Mouse (Mus musculus): ENCODE measurements at regions not wholly inside any gene's neighbourhood (a gene's known extent, or its start where the extent isn't known, plus 50 kb on each side); places are given as distances from the start of the nearest gene placed in this dataset.

DNA sequence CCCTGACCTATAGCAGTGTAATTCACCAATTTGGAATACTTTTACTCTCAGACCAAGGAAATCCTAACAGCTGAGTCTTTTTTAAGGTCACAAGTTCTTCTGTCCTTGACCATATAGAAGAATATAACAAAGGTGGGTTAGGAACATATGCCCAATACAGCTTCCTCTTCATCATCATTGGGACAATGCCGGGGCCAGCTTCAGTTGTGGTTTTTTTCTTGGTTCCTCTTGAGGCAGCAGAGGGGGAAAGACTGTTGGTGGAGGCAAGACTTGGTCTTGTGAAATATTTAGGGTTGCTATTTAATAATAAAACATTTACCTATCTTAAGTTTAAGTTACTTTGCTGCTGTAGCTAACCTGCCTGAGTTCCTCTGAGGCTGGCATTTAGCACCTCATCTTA lies 144.8 kb upstream of the Htr1f start:
- no peak for DNase-seq (ENCODE audit: low read depth, low spot score)

DNA sequence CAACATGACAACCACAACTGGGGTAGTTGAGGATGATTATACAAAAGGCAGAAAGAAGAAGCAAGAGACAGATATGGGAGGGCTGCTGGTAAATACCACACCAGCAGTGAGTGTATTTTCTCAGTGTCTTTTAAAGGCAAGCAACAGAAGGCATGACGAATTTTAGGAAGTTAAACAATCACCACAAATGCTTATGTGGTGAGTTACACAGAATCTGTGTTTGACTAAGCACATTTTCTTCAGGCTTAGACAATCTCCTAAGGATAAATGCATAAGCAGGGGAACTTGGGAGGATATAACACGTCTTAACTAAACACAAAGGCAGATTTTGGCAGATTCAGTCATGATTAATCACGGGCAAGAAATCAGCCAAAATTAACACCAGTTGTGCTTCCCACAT lies 141.8 kb upstream of the Htr1f start:
- DNase-seq (ENCODE audit: low read depth, low spot score) = no peak

DNA sequence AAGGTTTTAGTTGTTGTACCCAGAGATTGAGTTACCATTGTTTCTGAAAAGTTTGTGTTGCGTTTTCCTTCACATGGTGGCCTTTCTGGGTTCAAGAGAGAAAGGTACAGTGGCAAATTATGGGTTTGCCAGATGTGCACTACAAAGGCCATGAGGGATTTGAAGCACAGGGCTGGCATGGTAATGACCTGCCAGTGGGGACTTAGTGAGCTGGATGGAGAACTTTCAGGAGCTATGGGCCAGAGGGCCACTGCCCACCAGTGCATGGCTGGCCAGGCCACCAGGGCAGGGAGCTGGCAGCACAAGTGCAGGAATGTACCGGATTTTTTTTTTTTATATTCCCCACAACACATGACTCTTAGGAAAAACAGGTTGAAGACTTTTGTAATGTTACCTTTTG lies 128.8 kb upstream of the Htr1f start:
- no peak for DNase-seq (ENCODE audit: low read depth, low spot score)

DNA sequence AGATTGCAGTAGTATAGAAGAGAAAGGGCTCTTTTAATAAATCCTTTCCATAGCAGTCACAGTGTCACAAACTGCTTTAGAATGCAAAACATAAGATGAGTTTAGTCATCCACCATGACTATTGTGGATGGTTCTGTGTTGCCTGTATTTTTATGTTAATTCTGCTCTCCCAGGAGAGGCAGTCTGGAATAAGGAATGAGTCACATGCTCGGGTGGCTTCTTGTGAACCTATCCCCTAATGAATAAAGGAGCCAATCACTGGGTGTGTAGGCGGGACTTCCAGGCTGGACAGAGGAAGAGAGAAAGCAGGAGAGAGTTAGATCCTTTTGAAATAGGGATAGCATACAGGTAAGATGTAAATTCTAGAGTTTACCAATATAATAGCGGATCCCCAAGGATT lies 128.3 kb upstream of the Htr1f start:
- peak; percentile 4 for DNase-seq (ENCODE audit: low read depth, low spot score)

GRCm38 (mm10) chr16:65219434-65219833 lies 113.8 kb upstream of the Htr1f start:
- no peak for DNase-seq (ENCODE audit: low read depth, low spot score)

DNA sequence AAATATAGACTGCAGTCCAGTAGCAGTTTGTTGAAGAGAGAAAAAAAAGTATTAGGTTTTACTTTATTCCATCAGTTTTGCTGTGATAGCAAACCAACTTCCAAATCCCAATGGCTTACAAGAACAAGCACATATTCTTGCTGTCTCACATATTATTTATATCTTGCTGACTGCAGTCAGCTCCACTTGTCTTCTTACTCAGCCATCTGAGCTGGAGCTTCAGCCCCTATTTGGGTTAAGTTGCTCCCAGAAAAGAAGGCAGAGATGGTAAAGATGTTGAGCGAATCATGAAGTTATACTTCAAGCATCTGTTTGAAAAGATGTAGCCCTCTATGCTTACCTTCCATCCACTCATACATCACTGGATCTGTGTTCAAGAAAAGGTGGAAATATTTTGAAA lies 106.7 kb upstream of the Htr1f start:
- no peak for DNase-seq (ENCODE audit: low read depth, low spot score)

- no peak for DNase-seq (ENCODE audit: low read depth, low spot score)
Measured at GRCm38 (mm10) chr16:65201329-65201728, 95.7 kb upstream of the Htr1f start.

DNA sequence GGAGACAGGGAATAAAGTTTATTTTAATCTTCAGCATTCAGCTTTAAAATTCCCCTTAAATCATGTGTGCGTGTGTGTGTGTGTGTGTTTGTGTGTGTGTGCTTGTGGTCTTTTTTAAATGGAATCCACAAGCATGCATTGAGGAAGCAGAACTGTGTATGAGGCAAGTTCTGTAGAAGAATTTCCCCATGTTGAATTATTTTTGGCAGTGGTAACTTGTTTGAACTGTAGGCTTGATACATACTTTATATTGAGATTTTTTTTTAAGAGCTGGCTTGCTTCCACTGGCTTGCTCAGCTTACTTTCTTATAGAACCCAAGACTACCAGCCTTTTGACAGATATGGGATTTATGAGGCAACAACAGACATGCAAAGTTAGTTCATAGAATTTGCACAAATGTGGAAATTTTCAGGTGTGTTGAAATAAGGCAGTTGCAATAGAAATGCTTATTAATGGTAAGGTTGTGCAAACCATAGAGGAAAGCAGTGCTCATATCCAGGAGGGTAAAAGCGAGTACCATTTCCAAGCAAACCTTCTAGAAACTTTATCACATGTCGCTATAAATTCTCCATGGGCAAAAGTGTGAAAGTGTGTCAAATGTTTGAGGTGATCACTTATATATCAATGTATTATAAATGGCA lies 91.7 kb upstream of the Htr1f start:
- DNase-seq (ENCODE audit: low read depth, low spot score) = no peak

DNA sequence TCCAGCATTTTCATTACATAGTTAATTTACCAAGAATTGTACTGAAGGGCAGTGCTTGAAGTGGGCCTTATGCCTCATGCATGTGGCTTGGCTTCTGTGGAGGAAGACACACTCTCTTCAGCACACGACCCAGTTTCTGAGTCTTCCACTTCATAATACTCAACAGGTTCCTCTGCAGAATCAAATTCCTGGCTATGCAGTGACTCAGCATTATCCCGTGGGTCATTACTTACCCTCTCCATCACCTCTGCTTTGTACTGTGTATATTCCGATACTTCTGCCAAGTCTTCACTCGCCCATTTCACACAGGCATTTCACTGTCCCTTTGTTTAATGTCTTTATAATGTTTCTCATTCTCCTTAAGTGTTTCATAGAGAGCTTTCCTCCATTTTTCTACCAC lies 90.1 kb upstream of the Htr1f start:
- DNase-seq (ENCODE audit: low read depth, low spot score) = no peak

DNA sequence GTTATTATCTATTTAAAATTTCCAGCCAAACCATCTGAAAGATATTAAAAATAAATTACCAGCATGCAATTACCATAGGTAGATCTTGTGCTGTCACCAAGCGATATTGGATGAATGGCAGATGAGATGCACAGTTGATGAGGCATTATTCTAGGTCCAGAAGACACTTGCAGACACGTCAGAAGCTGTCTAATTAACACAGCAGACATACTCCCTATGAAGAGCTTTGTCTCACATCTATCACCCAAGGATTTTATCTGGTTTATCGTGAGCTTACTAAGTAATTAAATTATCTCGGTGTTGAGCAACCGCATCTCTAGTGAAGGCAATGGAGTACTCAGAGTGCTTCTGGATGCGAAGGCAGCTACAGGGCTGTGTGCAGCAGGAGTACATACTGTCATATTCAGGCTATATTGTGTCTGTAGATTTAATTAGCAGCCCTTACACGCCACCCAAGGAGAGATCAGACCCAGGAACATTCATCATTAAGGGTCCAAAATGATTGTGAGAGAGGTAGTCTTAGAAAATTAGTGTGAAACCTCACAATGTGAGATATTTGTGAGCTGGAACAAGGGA lies 86.0 kb upstream of the Htr1f start:
- no peak for DNase-seq (ENCODE audit: low read depth, low spot score)

DNA sequence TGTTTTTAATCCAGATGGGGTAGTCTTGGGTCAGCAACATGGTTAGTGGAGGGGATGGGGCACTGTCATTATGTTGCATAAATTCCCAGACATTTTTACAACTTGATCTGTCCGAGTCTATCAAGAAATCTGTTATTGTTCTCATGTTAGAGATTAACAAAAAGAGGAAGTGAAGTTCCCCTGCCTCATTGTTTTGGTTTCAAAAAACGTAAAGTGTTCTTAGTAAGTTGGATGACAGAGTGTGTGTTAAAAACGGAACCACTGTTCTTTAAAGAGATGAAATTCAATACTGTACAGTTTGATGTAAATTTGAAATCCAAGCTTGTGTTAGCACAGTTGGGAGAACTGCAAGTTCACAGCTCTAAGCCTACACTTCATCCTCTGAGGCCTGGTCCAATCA lies 68.9 kb upstream of the Htr1f start:
- no peak for DNase-seq (ENCODE audit: low read depth, low spot score)

GRCm38 (mm10) chr16:65167151-65167550 lies 61.5 kb upstream of the Htr1f start:
- DNase-seq (ENCODE audit: low read depth, low spot score) = no peak

GRCm38 (mm10) chr16:65162766-65163165 lies 57.1 kb upstream of the Htr1f start:
- no peak for DNase-seq (ENCODE audit: low read depth, low spot score)

DNA sequence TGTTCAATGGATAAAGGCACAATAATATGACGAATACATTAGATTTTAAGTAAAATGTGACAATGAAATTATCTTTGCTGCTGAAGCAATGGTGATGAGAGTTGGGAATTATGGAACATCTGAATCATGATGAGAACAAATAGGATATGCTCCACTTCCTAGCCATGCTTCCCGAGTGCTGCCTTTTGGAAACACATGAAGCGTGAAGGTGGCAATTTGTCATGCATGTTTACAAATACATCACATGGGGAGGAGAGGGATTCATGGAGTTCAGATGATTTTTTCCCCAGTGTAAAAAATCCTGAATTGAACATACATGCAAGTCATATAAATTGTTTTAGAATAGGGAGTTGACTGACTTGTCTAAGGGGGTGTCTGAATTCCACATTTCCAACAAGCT lies 54.6 kb upstream of the Htr1f start:
- no peak for DNase-seq (ENCODE audit: low read depth, low spot score)

DNA sequence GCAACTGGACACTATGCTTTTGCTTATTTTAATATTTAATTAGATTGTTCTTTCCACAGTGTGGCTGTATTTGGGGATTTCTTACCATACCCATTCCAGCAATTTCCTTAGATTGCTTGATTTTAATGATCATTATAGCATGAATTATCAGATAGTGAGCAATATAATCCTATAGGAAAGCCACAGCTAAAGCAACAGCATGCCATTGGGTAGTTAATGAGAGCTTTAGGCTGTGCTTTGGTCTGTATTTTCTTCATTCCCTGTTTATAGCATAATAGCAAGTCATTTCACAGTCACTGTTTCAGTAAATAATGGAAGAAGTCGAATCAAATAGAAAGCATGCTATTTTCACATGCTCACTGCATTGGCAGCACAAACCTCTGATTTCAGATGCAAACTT lies 49.9 kb upstream of the Htr1f start:
- no peak for DNase-seq (ENCODE audit: low read depth, low spot score)
